Mouse (Mus musculus) limb, embryonic 12.5 days (tissue): ENCODE data around the gene Gm49322. TPM values are rescaled to one million over a fixed set of nuclear protein-coding genes. Genes with fewer than 3 reads are reported as not detected.
"Not testable (repeated sequence)": the region's sequence is repeated elsewhere in the genome, so short reads cannot be mapped to it uniquely, and the experiment has no call there.

Source experiments
- ATAC-seq: fragments of 200-750 bp; cut with Nextera tagmentation; 2 replicates; pipeline ENCODE4 v1.8.0; 2017; ENCODE audit warnings: low read depth, moderate TSS enrichment; ENCODE audit not compliant: insufficient number of reproducible peaks, insufficient read depth, low FRiP score, low TSS enrichment
- H3K27ac ChIP-seq: fragments of 300-500 bp; sonication (generic); 2 replicates; pipeline ENCODE4 v1.5.1; 2016; ENCODE audit warnings: mild to moderate bottlenecking, moderate library complexity
- H3K27me3 ChIP-seq: fragments of 300-500 bp; sonication (generic); 2 replicates; pipeline ENCODE4 v1.6.1; 2016; ENCODE audit warnings: mild to moderate bottlenecking, moderate library complexity
- H3K36me3 ChIP-seq: fragments of 300-500 bp; sonication (generic); 2 replicates; pipeline ENCODE4 v1.6.1; 2016; ENCODE audit warnings: mild to moderate bottlenecking, moderate library complexity
- H3K4me1 ChIP-seq: fragments of 300-500 bp; sonication (generic); replicated peaks from 2 replicates; pipeline ENCODE4 v1.6.1; 2016
- H3K4me2 ChIP-seq: fragments of 300-500 bp; sonication (generic); 2 replicates; pipeline ENCODE4 v1.6.1; 2016; ENCODE audit warnings: mild to moderate bottlenecking, moderate library complexity
- H3K4me3 ChIP-seq: fragments of 300-500 bp; sonication (generic); replicated peaks from 2 replicates; pipeline ENCODE4 v1.5.1; 2016; ENCODE audit warnings: mild to moderate bottlenecking
- H3K9ac ChIP-seq: fragments of 300-500 bp; sonication (generic); replicated peaks from 2 replicates; pipeline ENCODE4 v1.6.1; 2016; ENCODE audit warnings: mild to moderate bottlenecking, moderate library complexity
- H3K9me3 ChIP-seq: fragments of 300-500 bp; sonication (generic); 2 replicates; pipeline ENCODE4 v1.6.1; 2016; ENCODE audit warnings: mild to moderate bottlenecking, moderate library complexity
- WGBS: fragments of 180-500 bp; shearing (Covaris S2); methylation state at CpG from one replicate; pipeline ENCODE4 v1.1.7; 2016; 5-methylcytosine and 5-hydroxymethylcytosine counted together
- polyA plus RNA-seq: library from polyadenylated mRNA; unstranded; fragments of >200 nt; fragmentation: Nextera tagmentation; extraction: Ambion mirVana; gene quantifications from 2 replicates; pipeline ENCODE4 v1.2.1, GENCODE M21; 2016

Gene Gm49322
- polyA plus RNA-seq, 1 experiment from 2014 or later = 4.9 TPM

DNA sequence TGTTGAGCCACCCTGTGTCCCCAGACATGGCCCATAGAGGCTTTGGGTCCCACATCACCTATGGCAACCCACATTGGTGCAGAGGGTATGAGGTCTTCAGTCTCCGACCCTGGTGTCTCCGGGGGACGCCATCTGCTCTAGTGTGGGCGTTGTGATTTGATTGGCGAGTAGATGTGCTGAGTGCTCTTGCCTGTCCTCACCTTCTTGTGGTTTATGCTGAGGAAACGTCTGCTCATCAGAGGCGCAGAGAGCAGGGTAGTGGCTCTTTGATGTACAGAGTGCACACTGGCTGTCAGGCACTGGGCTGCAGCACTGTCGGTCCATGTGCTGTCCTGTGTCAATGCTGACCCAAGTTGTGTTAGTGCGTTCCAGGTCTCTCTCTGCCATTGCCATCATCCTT, 23.1 kb downstream of the Gm49322 start:
- H3K4me2 ChIP-seq = no peak overlapping the region
- H3K9me3 ChIP-seq = no peaks in the 10 kb centered on the region
- no peak overlapping the region for H3K9ac ChIP-seq
- ATAC-seq = no peak
- H3K36me3 ChIP-seq = peaks cover 58% of the 10 kb centered on the region
- H3K4me3 ChIP-seq = no peak overlapping the region
- WGBS = 89% methylated on average over 9 of the region's 9 CpGs
- no peak overlapping the region for H3K27ac ChIP-seq
- H3K4me1 ChIP-seq = peaks cover 26% of the 10 kb centered on the region
- H3K27me3 ChIP-seq = no peaks in the 10 kb centered on the region

DNA sequence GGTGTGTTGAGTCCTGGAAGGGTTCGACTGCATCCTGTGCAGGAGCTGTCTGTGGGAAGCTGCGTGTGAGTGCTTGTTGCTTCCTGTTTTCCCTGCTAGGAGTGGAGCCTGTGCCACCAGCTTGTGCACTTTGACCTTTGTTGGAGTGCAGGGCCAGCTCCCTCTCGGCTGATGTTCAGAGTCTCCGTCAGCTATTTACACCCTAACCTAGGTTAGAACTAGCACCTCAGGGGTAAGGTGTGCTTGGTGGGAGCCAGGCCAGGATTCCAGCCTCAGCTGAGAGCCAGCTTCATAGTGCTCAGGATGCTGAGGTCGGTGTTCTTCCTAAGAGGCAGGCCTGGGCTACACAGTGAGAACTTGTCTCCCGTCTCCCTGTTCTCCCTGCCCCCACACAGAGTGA, 29.5 kb downstream of the Gm49322 start:
- no peak overlapping the region for H3K9ac ChIP-seq
- no peak overlapping the region for H3K4me3 ChIP-seq
- H3K4me1 ChIP-seq = no peaks in the 10 kb centered on the region
- ATAC-seq = no peak
- no peak overlapping the region for H3K4me2 ChIP-seq
- H3K27ac ChIP-seq = no peak overlapping the region
- H3K36me3 ChIP-seq = peaks cover 92% of the 10 kb centered on the region
- no peaks in the 10 kb centered on the region for H3K27me3 ChIP-seq
- no peaks in the 10 kb centered on the region for H3K9me3 ChIP-seq
- WGBS = 86% methylated on average over 6 of the region's 6 CpGs

DNA sequence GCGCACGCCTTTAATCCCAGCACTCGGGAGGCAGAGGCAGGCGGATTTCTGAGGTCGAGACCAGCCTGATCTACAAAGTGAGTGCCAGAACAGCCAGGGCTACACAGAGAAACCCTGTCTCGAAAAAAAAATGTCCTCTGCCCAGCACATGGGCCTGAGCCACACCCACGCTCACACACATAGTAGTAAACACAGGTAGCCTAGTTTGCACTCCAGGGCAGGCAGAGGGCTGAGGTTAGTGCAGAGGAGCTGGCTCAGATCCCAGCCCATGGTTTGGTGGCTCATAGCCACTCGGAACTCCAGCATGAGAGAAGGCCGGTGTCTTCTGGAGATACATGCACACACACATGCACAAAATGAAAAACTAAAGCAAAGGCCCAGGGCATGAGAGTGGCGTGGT, 41.1 kb downstream of the Gm49322 start:
- no peak overlapping the region for H3K9ac ChIP-seq
- H3K4me2 ChIP-seq = no peak overlapping the region
- ATAC-seq = no peak
- no peaks in the 10 kb centered on the region for H3K27me3 ChIP-seq
- no peak overlapping the region for H3K27ac ChIP-seq
- H3K4me1 ChIP-seq = no peaks in the 10 kb centered on the region
- WGBS = 88% methylated on average over 10 of the region's 10 CpGs
- H3K4me3 ChIP-seq = no peak overlapping the region
- H3K9me3 ChIP-seq = no peaks in the 10 kb centered on the region
- peaks cover 88% of the 10 kb centered on the region for H3K36me3 ChIP-seq

DNA sequence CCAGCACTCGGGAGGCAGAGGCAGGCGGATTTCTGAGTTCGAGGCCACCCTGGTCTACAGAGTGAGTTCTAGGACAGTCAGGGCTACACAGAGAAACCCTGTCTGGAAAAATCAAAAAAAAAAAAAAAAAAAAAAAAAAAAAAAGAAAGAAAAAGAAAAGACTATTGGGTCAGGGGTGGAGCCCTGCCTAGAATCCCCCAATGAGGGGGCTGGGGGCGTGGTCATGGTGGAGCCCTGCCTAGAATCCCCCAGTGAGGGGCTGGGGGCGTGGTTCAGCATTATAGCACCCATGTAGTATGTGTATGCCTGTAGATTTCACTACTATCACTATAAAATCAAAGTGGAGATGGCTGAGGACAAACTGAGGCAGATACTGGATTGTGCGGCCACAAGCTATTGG, 44.1 kb downstream of the Gm49322 start:
- H3K27ac ChIP-seq, ATAC-seq, H3K4me2 ChIP-seq, H3K9me3 ChIP-seq, H3K9ac ChIP-seq, H3K27me3 ChIP-seq, H3K4me3 ChIP-seq, H3K4me1 ChIP-seq: not testable (repeated sequence)
- WGBS = 93% methylated on average over 6 of the region's 6 CpGs
- peaks cover 69% of the 10 kb centered on the region for H3K36me3 ChIP-seq

DNA sequence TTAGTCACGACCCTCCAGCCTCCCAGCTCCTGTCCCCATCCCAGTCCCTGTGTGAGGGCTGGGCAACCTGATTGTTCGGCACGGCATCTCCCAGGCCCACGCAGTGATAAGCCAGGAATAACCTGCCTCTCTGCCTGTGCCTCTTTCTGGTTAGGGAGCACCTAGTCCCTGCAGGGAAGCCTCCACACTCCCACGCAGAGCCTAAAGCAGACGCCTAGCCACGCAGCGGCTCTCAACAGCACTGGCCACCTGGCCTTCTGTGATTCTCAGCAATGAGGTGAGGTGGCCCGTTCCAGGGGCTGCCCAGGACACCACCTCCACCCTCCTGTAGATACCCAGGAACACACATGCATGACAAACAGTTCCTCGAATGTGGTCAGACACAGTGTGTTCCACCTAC, 44.6 kb downstream of the Gm49322 start:
- no peaks in the 10 kb centered on the region for H3K9me3 ChIP-seq
- no peak for ATAC-seq
- H3K9ac ChIP-seq = no peak overlapping the region
- H3K4me1 ChIP-seq = peaks cover 13% of the 10 kb centered on the region
- H3K4me2 ChIP-seq = no peak overlapping the region
- peaks cover 65% of the 10 kb centered on the region for H3K36me3 ChIP-seq
- H3K27ac ChIP-seq = no peak overlapping the region
- no peaks in the 10 kb centered on the region for H3K27me3 ChIP-seq
- no peak overlapping the region for H3K4me3 ChIP-seq
- WGBS = 89% methylated on average over 10 of the region's 10 CpGs

DNA sequence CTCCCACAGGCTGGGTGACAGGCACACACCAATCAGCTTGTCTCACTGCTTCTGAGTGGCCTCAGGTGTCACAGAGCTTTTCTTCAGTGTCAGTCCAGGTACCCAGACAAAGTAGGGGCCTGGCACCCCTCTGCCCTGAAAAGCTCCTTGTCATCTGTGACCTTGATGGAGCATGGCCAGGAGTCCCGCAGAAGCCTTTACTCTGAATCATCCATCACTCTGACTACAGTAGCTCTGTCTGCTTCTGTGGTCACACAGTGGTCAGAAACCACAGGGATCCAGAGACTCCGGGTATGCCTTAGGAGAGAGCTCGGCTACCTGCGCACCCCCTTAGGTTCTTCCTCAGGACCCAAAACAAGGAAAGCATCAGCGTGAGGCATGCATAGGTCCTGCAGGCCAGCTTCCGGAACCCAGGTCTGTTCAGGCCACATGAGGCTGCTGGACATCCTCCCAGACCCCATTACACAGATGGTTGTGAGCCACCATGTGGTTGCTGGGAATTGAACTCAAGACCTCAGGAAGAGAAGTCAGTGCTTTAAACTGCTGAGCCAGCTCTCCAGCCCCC, 47.4 kb downstream of the Gm49322 start:
- no peak overlapping the region for H3K4me3 ChIP-seq
- ATAC-seq = no peak
- no peak overlapping the region for H3K9ac ChIP-seq
- H3K9me3 ChIP-seq = no peaks in the 10 kb centered on the region
- 89% methylated on average over 6 of the region's 6 CpGs for WGBS
- no peak overlapping the region for H3K27ac ChIP-seq
- H3K27me3 ChIP-seq = no peaks in the 10 kb centered on the region
- H3K4me1 ChIP-seq = peaks cover 28% of the 10 kb centered on the region
- peaks cover 36% of the 10 kb centered on the region for H3K36me3 ChIP-seq
- H3K4me2 ChIP-seq = no peak overlapping the region

DNA sequence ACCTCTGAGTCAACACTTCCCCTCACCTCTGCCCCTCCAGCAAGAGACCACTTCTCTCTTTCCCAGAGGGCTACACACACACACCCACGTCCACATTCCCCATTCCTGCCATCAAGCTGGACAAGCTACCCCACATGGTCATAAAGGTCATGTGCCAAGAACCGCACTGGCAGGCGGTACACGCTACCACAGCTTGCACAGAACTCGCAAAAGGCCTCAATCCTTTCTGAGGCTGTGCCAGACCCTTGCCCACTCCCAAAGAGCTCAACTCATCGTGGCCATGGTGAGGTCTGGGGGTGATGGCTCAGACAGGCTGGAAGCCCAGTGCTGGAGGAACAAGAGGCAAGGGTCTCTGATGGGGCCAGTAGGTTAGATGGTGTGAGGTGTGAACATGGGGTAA, 49.0 kb downstream of the Gm49322 start:
- H3K4me3 ChIP-seq = peak overlapping the region; percentile 95
- no peaks in the 10 kb centered on the region for H3K27me3 ChIP-seq
- 86% methylated on average over 6 of the region's 6 CpGs for WGBS
- no peak overlapping the region for H3K27ac ChIP-seq
- ATAC-seq = no peak
- peak overlapping the region; percentile 95 for H3K4me2 ChIP-seq
- H3K9ac ChIP-seq = peak overlapping the region; percentile 97; the same call in 1 of the 2 replicates
- H3K36me3 ChIP-seq = peaks cover 25% of the 10 kb centered on the region
- peaks cover 38% of the 10 kb centered on the region for H3K4me1 ChIP-seq
- no peaks in the 10 kb centered on the region for H3K9me3 ChIP-seq

DNA sequence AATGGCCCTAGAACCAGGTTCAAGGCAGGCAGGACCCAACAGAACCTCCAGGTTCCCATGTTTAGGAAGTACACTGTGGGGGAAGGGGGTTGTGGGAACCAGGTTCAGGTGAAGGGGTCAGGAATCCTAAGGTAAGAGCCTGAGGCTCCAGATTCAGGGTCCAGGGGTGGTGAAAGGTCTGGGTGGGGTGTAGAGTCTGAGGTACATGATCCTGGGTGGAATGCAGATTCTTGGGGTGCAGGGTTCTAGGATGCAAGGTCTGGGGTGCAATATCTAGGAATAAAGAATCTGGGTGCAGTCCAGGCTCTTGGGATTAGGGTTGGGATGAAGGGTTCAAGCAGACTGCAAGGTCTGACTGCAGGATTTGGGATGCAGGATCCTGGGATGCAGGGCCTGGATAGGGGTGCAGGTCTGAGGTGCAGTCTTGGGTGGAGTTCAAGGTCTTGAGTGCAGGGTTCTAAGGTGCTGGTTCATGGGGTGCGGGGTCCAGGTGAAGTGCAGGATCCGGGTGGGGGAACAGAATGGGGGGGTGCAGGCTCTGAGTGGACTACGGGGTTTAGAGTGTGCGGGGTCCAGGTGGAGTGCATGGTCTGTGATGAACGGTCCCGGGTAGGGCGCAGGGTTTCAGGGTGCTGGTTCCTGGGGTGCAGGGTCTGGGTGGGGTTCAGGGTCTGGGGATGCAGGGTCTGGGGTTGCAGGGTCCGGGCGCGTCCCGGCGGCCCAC, 49.7 kb downstream of the Gm49322 start:
- Histone ChIP-seq H3K4me3 (peak overlapping the region; percentile 95), H3K27ac (peak overlapping the region; percentile 85), H3K27me3 (no peaks in the 10 kb centered on the region), H3K4me2 (peak overlapping the region; percentile 95), H3K9me3 (no peaks in the 10 kb centered on the region), H3K4me1 (peaks cover 38% of the 10 kb centered on the region), H3K36me3 (peaks cover 21% of the 10 kb centered on the region), H3K9ac (peak overlapping the region; percentile 97)
- ATAC-seq = peak; percentile 67
- WGBS = 5% methylated on average over 12 of the region's 12 CpGs

DNA sequence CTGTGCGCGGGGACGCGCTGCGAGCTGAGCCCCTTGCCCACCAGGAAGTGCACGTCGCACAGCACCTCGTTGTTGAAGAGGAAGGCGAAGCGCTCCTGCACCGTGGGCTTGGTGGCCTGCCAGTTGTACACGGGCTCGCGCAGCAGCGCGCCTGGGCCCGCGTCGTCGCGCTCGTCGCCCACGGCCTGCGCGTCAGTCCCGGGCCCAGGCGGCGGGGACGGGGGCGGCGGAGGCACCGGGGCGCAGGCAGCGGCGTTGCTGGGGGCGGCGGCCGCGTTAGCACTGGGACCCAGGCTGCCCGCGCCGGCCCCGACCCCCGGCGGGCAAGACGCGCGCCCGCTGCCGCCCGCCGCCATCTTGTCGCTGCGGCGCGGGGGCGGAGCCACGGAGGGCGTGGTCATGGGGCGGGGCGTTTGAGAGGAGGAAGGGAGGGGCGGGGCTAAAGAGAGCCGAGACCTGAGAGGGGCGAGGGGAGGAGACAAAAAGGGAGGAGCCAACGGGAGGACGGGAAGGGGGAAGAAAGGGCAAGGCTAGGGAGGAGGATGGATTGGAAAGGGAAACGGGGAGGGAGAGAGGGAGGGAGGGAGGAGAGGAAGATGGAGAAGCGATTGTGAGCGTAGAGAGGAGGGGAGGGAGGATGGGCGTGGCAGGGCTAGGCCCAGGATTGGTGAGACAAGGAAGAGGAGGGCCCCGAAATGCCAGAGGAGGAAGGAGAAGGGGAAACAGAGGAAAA, 50.5 kb downstream of the Gm49322 start:
- Histone ChIP-seq H3K4me3 (peak overlapping the region; percentile 95), H3K9me3 (no peaks in the 10 kb centered on the region), H3K9ac (peak overlapping the region; percentile 97), H3K27me3 (no peaks in the 10 kb centered on the region), H3K4me1 (peaks cover 38% of the 10 kb centered on the region), H3K27ac (peak overlapping the region; percentile 85), H3K4me2 (peak overlapping the region; percentile 95), H3K36me3 (peaks cover 17% of the 10 kb centered on the region)
- WGBS = under 1% methylated on average over 72 of the region's 72 CpGs
- peak; percentile 77 for ATAC-seq

DNA sequence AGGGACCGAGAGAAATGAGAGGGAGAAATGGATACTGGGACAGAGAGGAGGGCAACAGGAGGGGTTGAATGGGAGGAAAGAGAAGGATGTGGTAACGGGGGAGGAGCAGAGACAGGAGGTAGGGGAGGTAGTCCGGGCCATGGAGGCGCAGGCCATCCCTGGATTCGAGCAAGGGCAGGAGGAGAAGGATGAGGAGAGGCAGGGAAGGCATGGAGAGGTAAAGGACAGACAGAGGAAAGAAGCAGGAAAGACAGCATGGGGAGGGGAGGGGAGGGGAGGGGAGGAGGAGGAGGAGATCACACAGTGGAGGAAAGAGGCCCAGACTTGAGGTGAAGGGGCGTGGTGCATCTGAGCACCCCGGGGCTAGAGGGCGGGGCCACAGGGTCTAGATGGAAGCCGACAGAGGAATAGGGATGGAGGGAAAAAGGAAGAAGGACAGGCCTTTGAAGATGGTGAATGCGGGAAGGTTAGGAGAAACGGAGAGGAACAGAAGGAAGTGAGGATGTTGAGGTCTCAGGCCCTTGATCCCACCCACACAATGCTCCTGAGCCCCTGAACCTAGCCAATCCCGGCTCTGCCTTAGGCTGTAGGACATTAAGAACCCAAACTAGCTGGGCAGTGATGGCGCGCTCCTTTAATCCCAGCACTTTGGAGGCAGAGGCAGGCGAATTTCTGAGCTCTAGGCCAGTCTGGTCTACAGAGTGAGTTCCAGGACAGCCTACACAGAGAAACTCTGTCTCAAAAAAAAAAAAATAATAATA, 51.2 kb downstream of the Gm49322 start, which contains the start of gene Btbd2:
Gene Btbd2 (minus strand): TSS at position 209 of the 761 bp plus-strand sequence.
- H3K4me1 ChIP-seq = peaks cover 38% of the 10 kb centered on the region
- H3K4me2 ChIP-seq = peak within 1 kb of the TSS; percentile 95
- H3K4me3 ChIP-seq = peak within 1 kb of the TSS; percentile 95
- H3K9me3 ChIP-seq = no peaks in the 10 kb centered on the region
- 17% methylated on average over 15 of the region's 15 CpGs for WGBS
- H3K27me3 ChIP-seq = no peaks in the 10 kb centered on the region
- H3K36me3 ChIP-seq = peaks cover 10% of the 10 kb centered on the region
- peak within 1 kb of the TSS; percentile 97 for H3K9ac ChIP-seq
- peak within 1 kb of the TSS; percentile 85 for H3K27ac ChIP-seq
- ATAC-seq = no peak; the same call in 1 of the 2 replicates
